Mouse (Mus musculus) olfactory bulb, adult 2 months (tissue): ENCODE data around the gene Aplp2.

Source experiments
- CTCF ChIP-seq: fragments of 200-500 bp; IDR thresholded peaks from 2 replicates; pipeline ENCODE4 v1.5.1; 2012; ENCODE audit warnings: low read depth, mild to moderate bottlenecking, low read length, moderate library complexity; ENCODE audit not compliant: insufficient read depth
- POLR2A ChIP-seq: fragments of 200-500 bp; IDR thresholded peaks from 2 replicates; pipeline ENCODE4 v1.6.1; 2012; ENCODE audit warnings: mild to moderate bottlenecking, low read depth, low read length, moderate library complexity; ENCODE audit not compliant: insufficient read depth

DNA sequence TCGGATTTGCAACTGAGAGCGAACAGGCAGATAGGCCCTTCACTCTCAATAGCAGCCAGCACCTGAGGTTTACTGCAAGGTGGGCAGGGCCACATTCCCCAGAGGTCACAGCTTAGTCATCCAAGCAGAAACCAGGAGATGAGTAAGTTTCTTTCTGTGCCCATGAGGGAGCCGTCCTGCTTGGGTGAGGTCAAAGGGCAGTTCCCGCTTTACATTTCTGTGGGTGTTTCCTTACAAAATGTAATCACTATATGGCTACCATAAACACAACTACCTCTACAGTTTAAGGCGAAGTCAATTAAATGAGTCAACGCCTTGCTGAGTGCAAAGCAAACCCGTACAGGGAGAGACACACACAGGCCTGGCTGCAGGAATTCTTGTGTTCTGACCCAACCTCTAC is 63.5 kb downstream of the Aplp2 start:
- TF ChIP-seq POLR2A (no peak), CTCF (no peak)
